Mouse (Mus musculus) cerebral cortex, adult 2 months (tissue): Measurements from ENCODE around the gene Ccdc189.

ENCODE experiments used
- WGBS: fragments of 180-500 bp; shearing (Covaris S2); methylation state at CpG from one replicate; pipeline ENCODE4 v1.1.7; 2018; 5-methylcytosine and 5-hydroxymethylcytosine counted together

Ccdc189 gene

DNA sequence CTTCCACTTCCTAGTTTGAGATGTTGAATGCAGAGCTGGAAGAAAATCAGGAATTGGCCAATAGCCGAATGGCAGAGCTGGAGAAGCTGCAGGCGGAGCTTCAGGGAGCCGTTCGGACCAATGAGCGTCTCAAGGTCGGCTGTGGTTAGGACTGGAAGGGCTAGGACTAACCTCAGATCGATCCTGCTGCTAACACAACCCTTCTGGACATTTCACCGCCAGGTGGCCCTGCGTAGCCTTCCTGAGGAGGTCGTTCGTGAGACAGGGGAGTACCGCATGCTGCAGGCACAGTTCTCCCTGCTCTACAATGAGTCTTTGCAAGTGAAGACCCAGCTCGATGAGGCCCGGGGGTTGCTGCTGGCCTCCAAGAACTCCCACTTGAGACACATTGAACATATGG lies 4.2 kb upstream of the Ccdc189 start:
- WGBS = 88% methylated on average over 14 of the region's 14 CpGs

DNA sequence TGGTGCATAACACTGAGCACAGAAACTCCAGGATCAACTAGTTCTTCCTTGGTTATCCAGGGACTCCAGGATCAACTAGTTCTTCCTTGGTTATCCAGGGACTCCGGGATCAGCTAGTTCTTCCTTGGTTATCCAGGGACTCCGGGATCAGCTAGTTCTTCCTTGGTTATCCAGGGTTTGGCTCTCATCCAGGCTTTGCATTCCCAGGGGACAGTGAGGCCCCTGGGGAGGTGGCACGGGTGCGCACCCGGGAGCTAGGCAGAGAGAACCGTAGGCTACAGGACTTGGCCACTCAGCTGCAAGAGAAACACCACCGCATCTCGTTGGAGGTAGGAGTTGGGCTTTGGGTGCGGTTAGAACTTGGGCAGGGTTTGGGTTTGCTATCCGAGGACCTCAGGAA lies 2.7 kb upstream of the Ccdc189 start:
- WGBS = 85% methylated on average over 10 of the region's 10 CpGs

DNA sequence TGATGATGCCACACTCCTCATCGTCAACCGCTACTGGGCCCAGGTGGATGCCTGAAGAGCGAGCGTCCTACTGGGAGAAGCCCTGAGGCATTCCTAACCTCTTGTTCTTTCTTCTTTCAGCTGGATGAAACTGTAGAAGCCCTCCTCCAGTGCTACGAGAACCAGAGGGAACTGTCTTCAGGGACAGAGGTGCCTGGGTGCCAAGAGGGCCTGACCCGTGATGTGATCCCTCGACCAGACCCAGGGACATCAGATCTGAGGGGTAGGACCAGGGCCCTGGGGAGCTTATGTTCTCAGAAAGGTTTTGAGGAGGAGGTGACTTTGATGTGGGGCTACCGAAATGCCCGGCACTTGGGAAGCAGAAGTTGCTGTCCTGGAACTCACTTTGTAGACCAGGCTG lies 1.2 kb upstream of the Ccdc189 start:
- 90% methylated on average over 9 of the region's 9 CpGs for WGBS

- WGBS = 2% methylated on average over 29 of the region's 29 CpGs
Observed at GRCm38 (mm10) chr7:127588901-127589300, 506 bp upstream of the Ccdc189 start.

DNA sequence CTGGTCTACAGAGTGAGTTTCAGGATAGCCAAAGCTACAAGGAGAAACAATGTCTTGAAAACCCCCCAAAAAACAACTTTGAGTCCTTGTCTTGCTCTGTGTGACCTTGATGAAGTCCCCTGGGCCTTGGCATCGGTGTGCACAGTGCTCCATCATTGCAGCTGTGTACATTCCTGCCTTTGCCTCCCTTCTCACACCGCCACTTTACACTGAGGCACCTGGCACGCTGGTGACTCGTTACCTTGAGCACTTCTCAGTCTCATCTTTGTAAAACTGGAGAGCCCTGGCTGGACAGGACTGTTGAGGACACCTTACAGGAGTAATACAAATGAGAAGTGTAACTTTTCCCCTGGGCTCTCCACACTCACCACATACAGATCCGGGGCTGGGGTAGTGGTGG lies 1.2 kb downstream of the Ccdc189 start:
- WGBS = 74% methylated on average over 5 of the region's 5 CpGs

DNA sequence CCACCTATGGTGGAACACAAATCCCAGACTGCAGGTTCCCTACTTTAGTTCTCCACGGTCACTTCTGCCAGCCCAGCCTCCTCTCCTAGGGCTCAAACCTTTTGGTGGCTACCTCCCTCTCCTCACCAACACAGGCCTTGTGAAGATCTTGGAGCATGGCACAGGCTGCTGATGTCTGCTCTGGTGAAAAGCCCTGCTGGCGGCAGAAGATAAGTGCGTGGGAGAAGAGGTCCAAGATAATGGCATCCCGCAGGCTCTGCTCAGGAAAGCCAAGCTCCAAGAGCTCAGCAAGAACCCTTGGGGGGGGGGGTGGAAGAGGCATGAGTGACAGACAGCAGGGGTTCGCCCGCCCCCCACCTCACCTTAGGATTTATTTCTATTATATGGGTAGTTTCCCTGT lies 2.2 kb downstream of the Ccdc189 start:
- 85% methylated on average over 6 of the region's 6 CpGs for WGBS

- 88% methylated on average over 7 of the region's 7 CpGs for WGBS
Observed at GRCm38 (mm10) chr7:127585031-127585430, 3.4 kb downstream of the Ccdc189 start.

GRCm38 (mm10) chr7:127583260-127583659 lies 5.1 kb downstream of the Ccdc189 start:
- 92% methylated on average over 6 of the region's 6 CpGs for WGBS

- WGBS = 5% methylated on average over 7 of the region's 7 CpGs
Observed at GRCm38 (mm10) chr7:127574115-127574514, 14.3 kb downstream of the Ccdc189 start.

- WGBS = 1% methylated on average over 28 of the region's 28 CpGs
Observed at GRCm38 (mm10) chr7:127573503-127574008, 14.8 kb downstream of the Ccdc189 start.

- WGBS = 0% methylated on average over 17 of the region's 17 CpGs
Observed at GRCm38 (mm10) chr7:127572895-127573471, 15.4 kb downstream of the Ccdc189 start, which contains the start of gene Phkg2. TSS of gene Phkg2 (plus strand) at chr7:127573340.

- 51% methylated on average over 6 of the region's 6 CpGs for WGBS
Observed at GRCm38 (mm10) chr7:127564381-127565150, 23.8 kb downstream of the Ccdc189 start.

DNA sequence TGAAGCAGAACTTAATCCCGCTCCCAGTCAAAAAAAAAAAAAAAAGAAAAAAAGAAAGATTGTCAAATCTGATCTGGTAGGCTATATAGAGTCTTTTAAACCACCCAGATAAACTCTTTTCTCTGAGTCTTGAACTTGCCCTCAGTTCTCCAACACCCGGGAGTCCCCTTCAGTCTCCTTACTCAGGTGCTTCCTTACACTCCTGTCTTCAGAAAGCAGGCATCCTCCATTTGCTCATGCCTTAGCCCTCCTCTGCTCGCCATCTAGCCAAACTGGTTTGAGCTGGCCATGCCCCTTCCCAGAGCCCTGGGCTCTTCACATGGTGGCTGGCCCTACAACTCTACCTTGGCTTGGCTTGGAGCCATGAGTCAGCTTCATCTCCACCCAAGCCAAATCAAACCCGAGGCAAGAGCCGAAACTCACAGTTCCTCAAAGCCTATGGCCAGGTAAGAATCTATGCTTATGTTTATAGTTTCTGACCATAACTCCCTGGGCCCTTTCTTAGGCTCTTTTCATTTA lies 27.0 kb downstream of the Ccdc189 start, which contains the start of gene Tmem265:
TSS of gene Tmem265 (plus strand) at position 51 of the 519 bp plus-strand sequence.
- 88% methylated on average over 5 of the region's 5 CpGs for WGBS

- WGBS = 95% methylated on average over 11 of the region's 11 CpGs
Observed at GRCm38 (mm10) chr7:127560580-127560979, 27.8 kb downstream of the Ccdc189 start.

GRCm38 (mm10) chr7:127551558-127551957 lies 36.8 kb downstream of the Ccdc189 start:
- 95% methylated on average over 8 of the region's 8 CpGs for whole genome bisulfite sequencing

GRCm38 (mm10) chr7:127549116-127549835 lies 39.1 kb downstream of the Ccdc189 start:
- 48% methylated on average over 15 of the region's 15 CpGs for WGBS

DNA sequence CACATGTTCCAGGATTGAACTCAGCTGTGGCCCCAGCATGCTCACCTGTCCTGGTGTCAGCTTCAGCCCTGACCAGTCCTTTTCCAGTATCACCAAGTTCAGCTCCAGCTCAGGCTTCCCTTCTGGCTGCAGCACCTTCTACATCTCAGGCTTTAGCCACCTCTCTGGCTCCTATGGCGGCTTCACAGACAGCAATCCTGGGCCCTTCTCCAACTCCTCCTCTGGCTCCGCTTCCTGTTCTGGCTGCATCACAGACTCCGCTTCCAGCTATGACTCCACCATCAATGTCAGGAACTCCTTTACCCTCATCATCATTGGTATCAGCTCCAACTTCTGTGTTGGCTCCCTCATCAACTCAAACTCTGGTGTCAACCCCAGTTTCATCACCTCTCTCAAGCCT lies 46.7 kb downstream of the Ccdc189 start:
- WGBS = 56% methylated on average over 3 of the region's 3 CpGs
